Mouse (Mus musculus) adrenal gland, adult 2 months (tissue): ENCODE measurements at regions not wholly inside any gene's neighbourhood (a gene's known extent, or its start where the extent isn't known, plus 50 kb on each side); places are given as distances from the start of the nearest gene placed in this dataset.
"Not testable (repeated sequence)": the region's sequence is repeated elsewhere in the genome, so short reads cannot be mapped to it uniquely, and the experiment has no call there.

Source experiments
- DNase-seq: peaks from one replicate; pipeline ENCODE4 v3.0.0; 2021

GRCm38 (mm10) chr8:19976461-19976860, 73.3 kb downstream of the Gm31371 start:
- not testable (repeated sequence) for DNase-seq

- peak; percentile 70 for DNase-seq
These were observed 76.5 kb downstream of the Gm31371 start for GRCm38 (mm10) chr8:19979536-19980345.

GRCm38 (mm10) chr8:19980346-19980726, 77.1 kb downstream of the Gm31371 start:
- not testable (repeated sequence) for DNase-seq

GRCm38 (mm10) chr8:20008106-20008505, 104.9 kb downstream of the Gm31371 start:
- not testable (repeated sequence) for DNase-seq

GRCm38 (mm10) chr8:20010947-20011346, 107.8 kb downstream of the Gm31371 start:
- DNase-seq: not testable (repeated sequence)

- DNase-seq: not testable (repeated sequence)
These were observed 110.1 kb downstream of the Gm31371 start for GRCm38 (mm10) chr8:20013278-20013677.

- DNase-seq: not testable (repeated sequence)
These were observed 111.4 kb downstream of the Gm31371 start for GRCm38 (mm10) chr8:20014451-20015130.

GRCm38 (mm10) chr8:20015411-20016081, 112.4 kb downstream of the Gm31371 start:
- not testable (repeated sequence) for DNase-seq

GRCm38 (mm10) chr8:20016082-20016840, 113.1 kb downstream of the Gm31371 start:
- peak; percentile 50 for DNase-seq

GRCm38 (mm10) chr8:20025521-20025920, 122.3 kb downstream of the Gm31371 start:
- not testable (repeated sequence) for DNase-seq

GRCm38 (mm10) chr8:20027956-20028355, 124.8 kb downstream of the Gm31371 start:
- not testable (repeated sequence) for DNase-seq

GRCm38 (mm10) chr8:20030131-20030530, 126.9 kb downstream of the Gm31371 start:
- DNase-seq: not testable (repeated sequence)

- DNase-seq: peak; percentile 5
These were observed 154.4 kb downstream of the Gm31371 start for GRCm38 (mm10) chr8:20057626-20058025.

- not testable (repeated sequence) for DNase-seq
These were observed 194.9 kb downstream of the Gm31371 start for GRCm38 (mm10) chr8:20098121-20098520.

- not testable (repeated sequence) for DNase-seq
These were observed 197.0 kb downstream of the Gm31371 start for GRCm38 (mm10) chr8:20100241-20100640.

- not testable (repeated sequence) for DNase-seq
These were observed 199.2 kb downstream of the Gm31371 start for GRCm38 (mm10) chr8:20102374-20102773.

GRCm38 (mm10) chr8:20107154-20107553, 204.0 kb downstream of the Gm31371 start:
- not testable (repeated sequence) for DNase-seq

GRCm38 (mm10) chr8:20116785-20117184, 213.6 kb downstream of the Gm31371 start:
- DNase-seq: not testable (repeated sequence)

GRCm38 (mm10) chr8:20119581-20119980, 216.4 kb downstream of the Gm31371 start:
- DNase-seq: not testable (repeated sequence)

GRCm38 (mm10) chr8:20120186-20120585, 217.0 kb downstream of the Gm31371 start:
- DNase-seq: not testable (repeated sequence)

GRCm38 (mm10) chr8:20121391-20121909, 218.3 kb downstream of the Gm31371 start:
- not testable (repeated sequence) for DNase-seq
